Mouse (Mus musculus) megakaryocyte, embryonic 14.5 days (primary cell): Measurements from ENCODE around the gene Yipf1. TPM values are rescaled to one million over a fixed set of nuclear protein-coding genes. Genes with fewer than 3 reads are reported as not detected.

Source experiments
- H3K27me3 ChIP-seq: replicated peaks from 2 replicates; pipeline ENCODE3; 2012; ENCODE audit warnings: inconsistent platforms
- H3K36me3 ChIP-seq: replicated peaks from 2 replicates; pipeline ENCODE3; 2012; ENCODE audit warnings: low read length, inconsistent platforms, mixed read lengths
- H3K4me1 ChIP-seq: 2 replicates; pipeline ENCODE4 v1.6.1; 2012; ENCODE audit warnings: inconsistent platforms
- H3K4me3 ChIP-seq: replicated peaks from 2 replicates; pipeline ENCODE3; 2012; ENCODE audit warnings: moderate library complexity, mild to moderate bottlenecking, inconsistent platforms
- H3K9me3 ChIP-seq: 2 replicates; pipeline ENCODE4 v1.6.1; 2012; ENCODE audit warnings: inconsistent platforms
- FLI1 ChIP-seq: IDR thresholded peaks from 2 replicates; pipeline ENCODE4 v1.6.1; 2012; ENCODE audit warnings: low read length, inconsistent platforms, mixed read lengths
- GATA1 ChIP-seq: IDR thresholded peaks from 3 replicates; pipeline ENCODE4 v1.6.1; 2012; ENCODE audit warnings: mixed read lengths, low read length, inconsistent platforms, borderline replicate concordance
- polyA plus RNA-seq: library from polyadenylated mRNA; stranded (reverse); fragments of >175 nt; gene quantifications from 2 replicates; pipeline ENCODE4 v1.2.3, GENCODE M21; 2012; ENCODE audit warnings: low replicate concordance; ENCODE audit not compliant: insufficient read depth

Gene Yipf1
- polyA plus RNA-seq, 1 experiment: 16.3 TPM

DNA sequence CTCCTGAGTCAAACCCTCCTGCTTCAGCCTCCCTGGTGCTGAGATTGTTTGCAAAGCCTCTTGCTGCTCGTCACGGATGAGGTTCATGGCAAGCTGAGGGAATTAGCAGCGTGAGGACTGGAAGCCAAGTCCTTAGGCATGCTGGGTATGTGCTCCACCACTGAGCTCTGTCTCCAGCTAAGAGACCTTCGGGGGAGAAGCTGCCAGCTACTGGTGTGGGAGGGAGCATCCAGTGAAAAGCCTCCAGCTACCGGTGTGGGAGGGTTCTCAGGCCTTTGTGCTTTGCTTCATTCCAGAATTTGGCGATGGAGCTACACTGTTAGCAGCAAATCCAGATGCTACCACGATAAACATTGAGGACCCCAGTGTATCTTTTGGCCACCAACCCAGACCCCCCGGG lies 4.5 kb downstream of the Yipf1 start:
- H3K27me3 ChIP-seq: no peaks in the 10 kb centered on the region
- no peaks in the 10 kb centered on the region for H3K9me3 ChIP-seq
- no peak overlapping the region for H3K4me3 ChIP-seq
- TF ChIP-seq FLI1 (no peak), GATA1 (no peak)
- peaks cover 21% of the 10 kb centered on the region for H3K4me1 ChIP-seq
- peaks cover 82% of the 10 kb centered on the region for H3K36me3 ChIP-seq

DNA sequence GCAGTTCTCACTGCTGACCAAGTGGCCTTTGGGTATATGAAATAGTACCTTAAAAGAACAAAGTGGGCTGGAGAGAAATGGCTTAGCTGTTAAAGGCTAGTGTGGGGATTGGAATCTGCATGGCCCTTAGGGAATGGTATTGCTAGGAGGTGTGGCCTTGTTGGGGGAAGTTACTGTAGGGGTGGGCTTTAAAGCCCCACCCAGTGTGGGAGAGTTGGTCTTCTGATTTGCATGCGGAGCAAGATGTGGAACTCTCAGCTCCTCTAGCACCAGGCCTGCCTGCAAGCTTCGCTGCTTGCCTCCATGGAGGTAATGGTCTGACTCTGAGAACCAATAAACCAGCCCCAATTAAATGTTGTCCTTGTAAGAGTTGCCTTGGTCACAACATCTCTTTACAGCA lies 6.9 kb downstream of the Yipf1 start:
- TF ChIP-seq GATA1 (no peak), FLI1 (no peak)
- Histone ChIP-seq H3K4me1 (peaks cover 11% of the 10 kb centered on the region; the same call in 1 of the 2 replicates), H3K4me3 (no peak overlapping the region), H3K27me3 (no peaks in the 10 kb centered on the region), H3K9me3 (no peaks in the 10 kb centered on the region), H3K36me3 (peaks cover 96% of the 10 kb centered on the region)

DNA sequence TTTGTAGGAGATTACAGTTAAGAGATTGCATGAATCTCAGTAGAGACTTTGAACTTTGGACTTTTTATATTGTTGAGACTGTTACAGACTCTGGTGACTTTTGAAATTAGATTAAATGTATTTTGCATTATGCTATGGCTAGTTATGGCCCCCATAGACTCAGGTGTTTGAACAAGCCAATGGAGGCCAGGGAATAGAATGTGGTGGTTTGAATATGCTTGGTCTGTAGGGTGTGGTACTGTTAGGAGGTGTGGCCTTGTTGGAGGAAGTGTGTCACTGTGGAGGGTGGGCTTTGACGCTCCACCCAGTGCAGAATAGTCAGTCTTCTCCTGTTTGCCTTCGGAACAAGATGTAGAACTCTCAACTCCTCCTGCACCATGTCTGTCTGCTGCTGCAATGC lies 8.9 kb downstream of the Yipf1 start:
- H3K4me3 ChIP-seq: no peak overlapping the region
- TF ChIP-seq GATA1 (no peak), FLI1 (no peak)
- H3K4me1 ChIP-seq: 0 out of 2 replicates have a peak, but pooled peaks cover 4% of the 10 kb centered on the region
- no peaks in the 10 kb centered on the region for H3K9me3 ChIP-seq
- H3K27me3 ChIP-seq: no peaks in the 10 kb centered on the region
- H3K36me3 ChIP-seq: peaks cover 88% of the 10 kb centered on the region

DNA sequence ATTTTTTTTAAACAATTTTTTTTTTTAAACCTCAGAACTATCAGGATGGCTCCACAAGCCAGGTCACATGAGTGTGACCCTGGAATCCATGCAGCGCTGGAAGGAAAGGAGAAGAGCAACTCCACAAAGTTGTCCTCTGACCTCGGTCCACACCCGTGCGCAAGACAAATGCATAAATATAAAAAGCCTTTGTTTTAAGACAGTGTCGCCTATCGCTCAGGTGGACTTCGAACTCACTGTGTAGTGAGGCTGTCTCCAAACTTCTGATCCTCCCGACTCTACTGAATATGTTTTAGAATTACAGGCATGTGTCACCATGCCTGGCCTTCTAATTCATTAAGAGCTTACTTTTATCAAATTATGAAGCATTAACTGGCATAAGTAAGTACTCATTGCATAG lies 14.4 kb downstream of the Yipf1 start:
- Histone ChIP-seq H3K9me3 (peaks cover 2% of the 10 kb centered on the region; the same call in 1 of the 2 replicates), H3K4me1 (0 out of 2 replicates have a peak, but pooled peaks cover 4% of the 10 kb centered on the region), H3K4me3 (no peak overlapping the region), H3K36me3 (peaks cover 60% of the 10 kb centered on the region), H3K27me3 (no peaks in the 10 kb centered on the region)
- no peak for TF ChIP-seq FLI1
- TF ChIP-seq GATA1: no peak

DNA sequence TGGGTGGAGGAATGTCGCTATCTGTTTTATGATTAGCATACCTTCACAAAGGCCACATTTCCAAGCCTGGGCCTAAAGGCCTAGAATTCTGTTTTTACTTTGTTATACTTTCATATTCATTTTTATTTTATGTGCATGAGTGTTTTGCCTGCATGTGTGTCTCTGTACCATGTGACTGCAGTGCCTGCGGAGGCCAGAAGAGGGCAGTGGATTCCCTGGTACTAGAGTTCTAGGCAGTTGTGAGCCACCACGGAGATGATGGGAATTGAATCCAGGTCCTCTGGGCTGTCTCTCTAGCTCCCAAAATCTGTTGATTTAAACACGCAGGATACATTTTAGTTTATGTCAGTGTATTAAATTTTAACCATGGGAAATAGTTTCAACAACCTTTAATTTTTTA lies 19.4 kb downstream of the Yipf1 start:
- peaks cover 3% of the 10 kb centered on the region; the same call in 1 of the 2 replicates for H3K9me3 ChIP-seq
- no peak for TF ChIP-seq GATA1
- no peak for TF ChIP-seq FLI1
- peaks cover 66% of the 10 kb centered on the region for H3K36me3 ChIP-seq

DNA sequence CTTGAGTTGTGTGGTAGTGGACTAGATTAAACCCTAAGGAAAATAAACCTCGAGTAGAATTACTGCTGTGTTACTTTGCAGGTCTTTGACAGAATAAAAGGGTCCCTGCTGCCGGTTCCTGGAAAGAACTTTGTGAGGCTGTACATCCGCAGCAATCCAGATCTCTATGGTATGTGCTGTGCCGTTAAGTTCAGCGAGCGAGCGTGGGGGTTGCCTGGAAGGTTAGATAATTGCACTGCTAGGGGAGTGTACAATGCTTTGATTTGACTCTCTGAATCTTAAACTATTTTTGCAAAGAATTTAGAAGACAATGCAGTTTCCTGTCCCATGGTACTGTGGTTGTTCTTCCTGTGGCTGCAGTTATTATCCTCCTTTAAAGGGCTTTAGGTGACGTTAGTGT lies 22.2 kb downstream of the Yipf1 start:
- H3K9me3 ChIP-seq: peaks cover 3% of the 10 kb centered on the region; the same call in 1 of the 2 replicates
- H3K27me3 ChIP-seq: no peaks in the 10 kb centered on the region
- TF ChIP-seq GATA1: no peak
- TF ChIP-seq FLI1: no peak
- H3K4me3 ChIP-seq: no peak overlapping the region
- peaks cover 69% of the 10 kb centered on the region for H3K36me3 ChIP-seq
- H3K4me1 ChIP-seq: peaks cover 4% of the 10 kb centered on the region; the same call in 1 of the 2 replicates

More for the DNA sequence above, 19.4 kb downstream of the Yipf1 start:
- Histone ChIP-seq H3K27me3 (no peaks in the 10 kb centered on the region), H3K4me3 (no peak overlapping the region), H3K4me1 (peaks cover 4% of the 10 kb centered on the region; the same call in 1 of the 2 replicates)

DNA sequence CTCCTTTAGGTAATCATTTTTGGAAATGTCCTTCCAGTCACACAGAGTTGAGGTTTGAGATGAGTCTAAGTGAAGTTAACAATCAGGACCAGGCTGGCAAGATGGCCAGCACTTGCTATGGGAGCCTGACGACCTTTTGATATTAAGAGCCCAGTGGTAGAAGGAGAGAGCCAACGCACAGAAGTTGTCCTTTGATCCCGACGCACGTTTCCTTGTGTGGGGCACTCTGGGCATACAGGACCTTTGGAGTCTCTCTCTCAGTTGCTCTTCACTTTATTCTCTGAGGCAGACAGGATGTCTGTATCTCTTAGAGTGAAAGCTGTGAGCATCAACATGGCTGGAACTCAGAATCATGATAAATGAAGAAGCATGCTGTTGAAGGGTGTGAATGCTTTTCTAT lies 23.3 kb downstream of the Yipf1 start:
- peaks cover 76% of the 10 kb centered on the region for H3K36me3 ChIP-seq

DNA sequence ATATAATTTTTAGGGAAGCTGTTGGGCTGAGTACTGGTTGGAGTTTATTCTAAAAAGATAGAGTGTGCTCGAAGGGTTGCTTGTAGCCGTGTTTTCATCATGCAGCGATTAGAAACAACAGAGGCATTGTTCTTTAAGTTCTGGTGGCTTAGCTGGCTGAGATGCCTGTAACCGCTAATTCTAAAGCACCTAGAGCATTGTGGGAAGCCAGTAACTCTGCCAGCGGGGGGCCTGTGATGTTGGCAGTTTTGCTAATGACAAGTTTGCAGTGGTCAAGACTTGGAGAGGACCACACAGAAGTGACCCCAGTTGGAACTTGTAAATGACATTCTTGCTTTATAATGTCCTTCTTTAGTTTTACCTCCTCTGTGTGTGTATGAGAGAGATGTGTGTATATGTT lies 27.2 kb downstream of the Yipf1 start:
- Histone ChIP-seq H3K9me3 (no peaks in the 10 kb centered on the region), H3K4me3 (no peak overlapping the region), H3K4me1 (peaks cover 4% of the 10 kb centered on the region; the same call in 1 of the 2 replicates), H3K36me3 (peaks cover 87% of the 10 kb centered on the region), H3K27me3 (no peaks in the 10 kb centered on the region)
- no peak for TF ChIP-seq FLI1
- no peak for TF ChIP-seq GATA1

More for the DNA sequence above, 23.3 kb downstream of the Yipf1 start:
- Histone ChIP-seq H3K4me3 (no peak overlapping the region), H3K4me1 (peaks cover 4% of the 10 kb centered on the region; the same call in 1 of the 2 replicates), H3K9me3 (peaks cover 3% of the 10 kb centered on the region; the same call in 1 of the 2 replicates), H3K27me3 (no peaks in the 10 kb centered on the region)
- TF ChIP-seq GATA1 (no peak), FLI1 (no peak)

DNA sequence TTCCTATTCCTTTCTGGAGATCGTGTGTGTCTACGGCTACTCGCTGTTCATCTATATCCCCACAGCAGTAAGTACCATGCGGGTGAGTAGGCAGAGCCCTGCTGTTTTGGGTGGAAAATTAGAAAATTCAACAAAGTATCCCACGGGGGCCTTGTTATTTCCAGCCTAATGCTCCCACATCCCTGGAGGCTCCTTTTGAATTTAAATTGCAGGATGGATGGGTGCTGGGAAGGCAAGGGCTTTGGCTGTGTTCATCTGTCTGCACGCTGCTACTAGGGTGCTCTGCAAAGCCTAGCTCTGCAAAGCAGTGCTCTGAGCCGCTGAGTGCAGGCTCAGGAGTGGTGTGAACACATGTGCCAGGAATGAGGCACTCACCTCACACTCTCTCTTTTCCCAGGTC lies 30.4 kb downstream of the Yipf1 start:
- no peak overlapping the region for H3K4me3 ChIP-seq
- no peaks in the 10 kb centered on the region for H3K9me3 ChIP-seq
- H3K4me1 ChIP-seq: peaks cover 18% of the 10 kb centered on the region
- TF ChIP-seq GATA1 (no peak), FLI1 (no peak)
- H3K27me3 ChIP-seq: no peaks in the 10 kb centered on the region
- peaks cover 87% of the 10 kb centered on the region for H3K36me3 ChIP-seq

DNA sequence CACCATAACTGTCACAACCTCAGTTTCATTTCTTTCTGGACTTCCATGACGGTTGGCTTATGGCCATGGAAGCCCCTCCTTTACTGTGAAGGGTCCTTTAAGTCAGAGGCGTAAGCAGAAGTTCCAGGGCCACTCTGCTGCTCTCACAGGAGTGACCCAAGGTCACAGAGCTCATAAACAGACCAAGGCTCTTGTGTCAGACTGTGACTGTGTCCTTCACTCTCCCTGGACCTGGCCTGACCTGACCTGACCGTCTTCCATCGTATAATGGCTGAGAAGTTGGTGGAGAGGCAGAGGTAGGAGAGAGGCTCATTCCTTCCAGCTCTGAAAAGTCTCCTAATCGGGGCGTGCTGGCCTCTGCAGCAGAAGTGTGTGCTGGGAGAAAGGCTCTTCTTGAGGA lies 33.1 kb downstream of the Yipf1 start:
- H3K4me3 ChIP-seq: no peak overlapping the region

More for the DNA sequence above, 33.1 kb downstream of the Yipf1 start:
- TF ChIP-seq FLI1 (no peak), GATA1 (no peak)
- Histone ChIP-seq H3K36me3 (peaks cover 87% of the 10 kb centered on the region), H3K27me3 (no peaks in the 10 kb centered on the region), H3K9me3 (no peaks in the 10 kb centered on the region), H3K4me1 (peaks cover 33% of the 10 kb centered on the region)
